Mouse (Mus musculus) midbrain, embryonic 16.5 days (tissue): ENCODE measurements at regions not wholly inside any gene's neighbourhood (a gene's known extent, or its start where the extent isn't known, plus 50 kb on each side); places are given as distances from the start of the nearest gene placed in this dataset.

Experiments
- ATAC-seq: fragments of 200-750 bp; cut with Nextera tagmentation; 2 replicates; pipeline ENCODE4 v1.8.0; 2017; ENCODE audit warnings: moderate TSS enrichment
- H3K27ac ChIP-seq: fragments of 300-500 bp; sonication (generic); 2 replicates; pipeline ENCODE4 v1.5.1; 2014; ENCODE audit warnings: mild to moderate bottlenecking, low read length, mixed read lengths
- H3K27me3 ChIP-seq: fragments of 300-500 bp; sonication (generic); 2 replicates; pipeline ENCODE4 v1.6.1; 2014; ENCODE audit warnings: low read depth, low read length, mixed read lengths; ENCODE audit not compliant: control insufficient read depth, insufficient read depth
- H3K36me3 ChIP-seq: fragments of 300-500 bp; sonication (generic); 2 replicates; pipeline ENCODE4 v1.6.1; 2014; ENCODE audit warnings: mild to moderate bottlenecking, low read length, moderate library complexity, mixed read lengths; ENCODE audit not compliant: control insufficient read depth, insufficient read depth
- H3K4me1 ChIP-seq: fragments of 300-500 bp; sonication (generic); 2 replicates; pipeline ENCODE4 v1.6.1; 2014; ENCODE audit warnings: mild to moderate bottlenecking, low read length, mixed read lengths; ENCODE audit not compliant: control insufficient read depth, insufficient read depth
- H3K4me2 ChIP-seq: fragments of 300-500 bp; sonication (generic); 2 replicates; pipeline ENCODE4 v1.6.1; 2014; ENCODE audit warnings: mild to moderate bottlenecking, low read length, mixed read lengths
- H3K4me3 ChIP-seq: fragments of 300-500 bp; sonication (generic); 2 replicates; pipeline ENCODE4 v1.5.1; 2014; ENCODE audit warnings: low read depth, mild to moderate bottlenecking, low read length, moderate library complexity, mixed read lengths
- H3K9ac ChIP-seq: fragments of 300-500 bp; sonication (generic); 2 replicates; pipeline ENCODE4 v1.6.1; 2014; ENCODE audit warnings: low read depth, low read length, mixed read lengths
- H3K9me3 ChIP-seq: fragments of 300-500 bp; sonication (generic); replicated peaks from 2 replicates; pipeline ENCODE4 v1.6.1; 2014; ENCODE audit warnings: mild to moderate bottlenecking, low read length, mixed read lengths; ENCODE audit not compliant: control insufficient read depth, poor library complexity, severe bottlenecking
- WGBS: fragments of 180-500 bp; shearing (Covaris S2); extraction: QIAGEN DNeasy Blood & Tissue Kit; methylation state at CpG from one replicate; pipeline ENCODE4 v1.1.7; 2014; 5-methylcytosine and 5-hydroxymethylcytosine counted together

GRCm38 (mm10) chr19:21140456-21140855, 131.6 kb upstream of the Zfand5 start:
- ATAC-seq, result no peak
- H3K4me2 ChIP-seq, result no peak overlapping the region
- no peaks in the 10 kb centered on the region for H3K36me3 ChIP-seq
- peaks cover 6% of the 10 kb centered on the region; the same call in 1 of the 2 replicates for H3K4me1 ChIP-seq
- WGBS, result 65% methylated on average over 3 of the region's 3 CpGs
- no peak overlapping the region for H3K27ac ChIP-seq
- no peak overlapping the region for H3K4me3 ChIP-seq
- H3K9ac ChIP-seq, result no peak overlapping the region
- H3K9me3 ChIP-seq, result no peaks in the 10 kb centered on the region
- no peaks in the 10 kb centered on the region for H3K27me3 ChIP-seq

- 88% methylated on average over 8 of the region's 8 CpGs for WGBS
- ATAC-seq, result no peak
- Histone ChIP-seq H3K4me1 (0 out of 2 replicates have a peak, but pooled peaks cover 8% of the 10 kb centered on the region), H3K4me2 (no peak overlapping the region), H3K9ac (no peak overlapping the region), H3K27ac (no peak overlapping the region), H3K4me3 (no peak overlapping the region), H3K36me3 (no peaks in the 10 kb centered on the region), H3K27me3 (no peaks in the 10 kb centered on the region), H3K9me3 (no peaks in the 10 kb centered on the region)
Measured at GRCm38 (mm10) chr19:21138998-21139495, 133.0 kb upstream of the Zfand5 start.

GRCm38 (mm10) chr19:21136756-21137155, 135.3 kb upstream of the Zfand5 start:
- Histone ChIP-seq H3K4me3 (no peak overlapping the region), H3K9ac (no peak overlapping the region), H3K4me1 (0 out of 2 replicates have a peak, but pooled peaks cover 8% of the 10 kb centered on the region), H3K27ac (no peak overlapping the region), H3K4me2 (no peak overlapping the region), H3K27me3 (no peaks in the 10 kb centered on the region), H3K36me3 (no peaks in the 10 kb centered on the region), H3K9me3 (no peaks in the 10 kb centered on the region)
- WGBS, result 61% methylated on average over 1 of the region's 1 CpGs
- no peak for ATAC-seq

- no peak overlapping the region for H3K9ac ChIP-seq
- ATAC-seq, result 0 out of 2 replicates have a peak, but pooled peaks have one; percentile 25
- no peaks in the 10 kb centered on the region for H3K36me3 ChIP-seq
- H3K4me2 ChIP-seq, result no peak overlapping the region
- 0 out of 2 replicates have a peak, but pooled peaks cover 8% of the 10 kb centered on the region for H3K4me1 ChIP-seq
- H3K27ac ChIP-seq, result no peak overlapping the region
- no peaks in the 10 kb centered on the region for H3K27me3 ChIP-seq
- no peak overlapping the region for H3K4me3 ChIP-seq
- WGBS, result 27% methylated on average over 5 of the region's 5 CpGs
- H3K9me3 ChIP-seq, result no peaks in the 10 kb centered on the region
Measured at GRCm38 (mm10) chr19:21135998-21136380, 136.1 kb upstream of the Zfand5 start.

- no peak overlapping the region for H3K27ac ChIP-seq
- WGBS, result 15% methylated on average over 6 of the region's 6 CpGs
- peak; percentile 62; the same call in 1 of the 2 replicates for ATAC-seq
- no peaks in the 10 kb centered on the region for H3K9me3 ChIP-seq
- H3K9ac ChIP-seq, result no peak overlapping the region
- no peaks in the 10 kb centered on the region for H3K27me3 ChIP-seq
- H3K36me3 ChIP-seq, result no peaks in the 10 kb centered on the region
- 0 out of 2 replicates have a peak, but pooled peaks cover 8% of the 10 kb centered on the region for H3K4me1 ChIP-seq
- H3K4me3 ChIP-seq, result no peak overlapping the region
- no peak overlapping the region for H3K4me2 ChIP-seq
Measured at GRCm38 (mm10) chr19:21135297-21135997, 136.6 kb upstream of the Zfand5 start.

GRCm38 (mm10) chr19:21129653-21130052, 142.4 kb upstream of the Zfand5 start:
- Histone ChIP-seq H3K9ac (no peak overlapping the region), H3K4me3 (no peak overlapping the region), H3K4me1 (no peaks in the 10 kb centered on the region), H3K9me3 (no peaks in the 10 kb centered on the region), H3K27me3 (no peaks in the 10 kb centered on the region), H3K36me3 (no peaks in the 10 kb centered on the region), H3K27ac (no peak overlapping the region), H3K4me2 (no peak overlapping the region)
- WGBS, result 71% methylated on average over 5 of the region's 5 CpGs
- no peak for ATAC-seq

- Histone ChIP-seq H3K4me3 (no peak overlapping the region), H3K4me1 (no peaks in the 10 kb centered on the region), H3K9me3 (no peaks in the 10 kb centered on the region), H3K4me2 (no peak overlapping the region), H3K9ac (no peak overlapping the region), H3K27ac (no peak overlapping the region), H3K27me3 (no peaks in the 10 kb centered on the region), H3K36me3 (no peaks in the 10 kb centered on the region)
- WGBS, result 94% methylated on average over 8 of the region's 8 CpGs
- ATAC-seq, result no peak
Measured at GRCm38 (mm10) chr19:21127079-21127745, 144.9 kb upstream of the Zfand5 start.

- no peak overlapping the region for H3K4me2 ChIP-seq
- WGBS, result 93% methylated on average over 2 of the region's 2 CpGs
- no peak overlapping the region for H3K27ac ChIP-seq
- no peak for ATAC-seq
- no peak overlapping the region for H3K9ac ChIP-seq
- H3K36me3 ChIP-seq, result no peaks in the 10 kb centered on the region
- no peaks in the 10 kb centered on the region for H3K9me3 ChIP-seq
- no peaks in the 10 kb centered on the region for H3K27me3 ChIP-seq
- no peaks in the 10 kb centered on the region for H3K4me1 ChIP-seq
- no peak overlapping the region for H3K4me3 ChIP-seq
Measured at GRCm38 (mm10) chr19:21126670-21127069, 145.4 kb upstream of the Zfand5 start.

- ATAC-seq, result no peak
- H3K4me1 ChIP-seq, result no peaks in the 10 kb centered on the region
- no peak overlapping the region for H3K4me3 ChIP-seq
- no peaks in the 10 kb centered on the region for H3K9me3 ChIP-seq
- no peak overlapping the region for H3K4me2 ChIP-seq
- no peaks in the 10 kb centered on the region for H3K36me3 ChIP-seq
- no peaks in the 10 kb centered on the region for H3K27me3 ChIP-seq
- 82% methylated on average over 6 of the region's 6 CpGs for WGBS
- no peak overlapping the region for H3K27ac ChIP-seq
- no peak overlapping the region for H3K9ac ChIP-seq
Measured at GRCm38 (mm10) chr19:21119477-21119876, 152.6 kb upstream of the Zfand5 start.
